Mouse (Mus musculus) midbrain, embryonic 13.5 days (tissue): ENCODE measurements around the gene Ppara. TPM values are rescaled to one million over a fixed set of nuclear protein-coding genes. Genes with fewer than 3 reads are reported as not detected.

Experiments used
- ATAC-seq: fragments of 200-750 bp; cut with Nextera tagmentation; 2 replicates; pipeline ENCODE4 v1.8.0; 2017; ENCODE audit warnings: mild to moderate bottlenecking, moderate TSS enrichment, moderate library complexity
- H3K27ac ChIP-seq: fragments of 300-500 bp; sonication (generic); 2 replicates; pipeline ENCODE4 v1.5.1; 2015; ENCODE audit warnings: inconsistent platforms, mild to moderate bottlenecking, moderate library complexity
- H3K27me3 ChIP-seq: fragments of 300-500 bp; sonication (generic); 2 replicates; pipeline ENCODE4 v1.6.1; 2015; ENCODE audit warnings: mild to moderate bottlenecking, inconsistent platforms
- H3K36me3 ChIP-seq: fragments of 300-500 bp; sonication (generic); 2 replicates; pipeline ENCODE4 v1.6.1; 2015; ENCODE audit warnings: mild to moderate bottlenecking, inconsistent platforms
- H3K4me1 ChIP-seq: fragments of 300-500 bp; sonication (generic); replicated peaks from 2 replicates; pipeline ENCODE4 v1.6.1; 2015; ENCODE audit warnings: inconsistent platforms
- H3K4me2 ChIP-seq: fragments of 300-500 bp; sonication (generic); replicated peaks from 2 replicates; pipeline ENCODE4 v1.6.1; 2015; ENCODE audit warnings: moderate library complexity, mild to moderate bottlenecking, inconsistent platforms
- H3K4me3 ChIP-seq: fragments of 300-500 bp; sonication (generic); replicated peaks from 2 replicates; pipeline ENCODE4 v1.5.1; 2015; ENCODE audit warnings: mild to moderate bottlenecking, inconsistent platforms
- H3K9ac ChIP-seq: fragments of 300-500 bp; sonication (generic); replicated peaks from 2 replicates; pipeline ENCODE4 v1.6.1; 2015; ENCODE audit warnings: mild to moderate bottlenecking, inconsistent platforms
- H3K9me3 ChIP-seq: fragments of 300-500 bp; sonication (generic); 2 replicates; pipeline ENCODE4 v1.6.1; 2016; ENCODE audit warnings: mild to moderate bottlenecking, inconsistent platforms
- WGBS: fragments of 180-500 bp; shearing (Covaris S2); methylation state at CpG from one replicate; pipeline ENCODE4 v1.1.7; 2015; 5-methylcytosine and 5-hydroxymethylcytosine counted together
- polyA plus RNA-seq: library from polyadenylated mRNA; unstranded; fragments of >200 nt; fragmentation: Nextera tagmentation; extraction: Ambion mirVana; gene quantifications from 2 replicates; pipeline ENCODE4 v1.2.1, GENCODE M21; 2015

Ppara gene
- polyA plus RNA-seq, 1 experiment from 2014 or later: 0.96 TPM

GRCm38 (mm10) chr15:85792819-85793218, 58.0 kb downstream of the Ppara start:
- Histone ChIP-seq H3K36me3 (no peaks in the 10 kb centered on the region), H3K27ac (no peak overlapping the region), H3K9ac (no peak overlapping the region), H3K4me2 (no peak overlapping the region), H3K9me3 (no peaks in the 10 kb centered on the region), H3K4me3 (no peak overlapping the region), H3K27me3 (no peaks in the 10 kb centered on the region), H3K4me1 (no peaks in the 10 kb centered on the region)
- no peak for ATAC-seq
- WGBS: 86% methylated on average over 1 of the region's 1 CpGs

GRCm38 (mm10) chr15:85795516-85795915, 60.7 kb downstream of the Ppara start:
- WGBS: 77% methylated on average over 6 of the region's 6 CpGs
- no peak for ATAC-seq
- Histone ChIP-seq H3K36me3 (no peaks in the 10 kb centered on the region), H3K4me3 (no peak overlapping the region), H3K4me2 (no peak overlapping the region), H3K27ac (no peak overlapping the region), H3K9ac (no peak overlapping the region), H3K9me3 (no peaks in the 10 kb centered on the region), H3K27me3 (no peaks in the 10 kb centered on the region), H3K4me1 (no peaks in the 10 kb centered on the region)

GRCm38 (mm10) chr15:85798676-85799075, 63.9 kb downstream of the Ppara start:
- Histone ChIP-seq H3K4me1 (0 out of 2 replicates have a peak, but pooled peaks cover 4% of the 10 kb centered on the region), H3K27me3 (no peaks in the 10 kb centered on the region), H3K9ac (no peak overlapping the region), H3K4me2 (no peak overlapping the region), H3K27ac (no peak overlapping the region), H3K36me3 (no peaks in the 10 kb centered on the region), H3K4me3 (no peak overlapping the region), H3K9me3 (no peaks in the 10 kb centered on the region)
- WGBS: 90% methylated on average over 8 of the region's 8 CpGs
- no peak for ATAC-seq

- no peak overlapping the region for H3K9ac ChIP-seq
- no peaks in the 10 kb centered on the region for H3K36me3 ChIP-seq
- H3K4me2 ChIP-seq: no peak overlapping the region
- H3K27me3 ChIP-seq: no peaks in the 10 kb centered on the region
- no peak overlapping the region for H3K4me3 ChIP-seq
- 0 out of 2 replicates have a peak, but pooled peaks cover 4% of the 10 kb centered on the region for H3K4me1 ChIP-seq
- ATAC-seq: no peak
- WGBS: 80% methylated on average over 2 of the region's 2 CpGs
- no peak overlapping the region for H3K27ac ChIP-seq
- no peaks in the 10 kb centered on the region for H3K9me3 ChIP-seq
Measured at GRCm38 (mm10) chr15:85802931-85803330, 68.1 kb downstream of the Ppara start.

GRCm38 (mm10) chr15:85806886-85807285, 72.1 kb downstream of the Ppara start:
- WGBS: 88% methylated on average over 4 of the region's 4 CpGs

GRCm38 (mm10) chr15:85807404-85807803, 72.6 kb downstream of the Ppara start:
- no peak overlapping the region for H3K4me3 ChIP-seq
- H3K4me1 ChIP-seq: peaks cover 17% of the 10 kb centered on the region
- no peaks in the 10 kb centered on the region for H3K9me3 ChIP-seq
- H3K4me2 ChIP-seq: no peak overlapping the region
- no peak for ATAC-seq
- WGBS: 92% methylated on average over 4 of the region's 4 CpGs
- no peak overlapping the region for H3K27ac ChIP-seq
- H3K27me3 ChIP-seq: no peaks in the 10 kb centered on the region
- no peak overlapping the region for H3K9ac ChIP-seq
- no peaks in the 10 kb centered on the region for H3K36me3 ChIP-seq

More at GRCm38 (mm10) chr15:85806886-85807285, 72.1 kb downstream of the Ppara start:
- Histone ChIP-seq H3K27me3 (no peaks in the 10 kb centered on the region), H3K4me1 (peaks cover 13% of the 10 kb centered on the region), H3K4me3 (no peak overlapping the region), H3K36me3 (no peaks in the 10 kb centered on the region), H3K9me3 (no peaks in the 10 kb centered on the region), H3K9ac (no peak overlapping the region), H3K4me2 (no peak overlapping the region), H3K27ac (no peak overlapping the region)
- ATAC-seq: no peak

GRCm38 (mm10) chr15:85808031-85808430, 73.2 kb downstream of the Ppara start:
- Histone ChIP-seq H3K4me2 (no peak overlapping the region), H3K27ac (no peak overlapping the region), H3K4me1 (peaks cover 15% of the 10 kb centered on the region), H3K27me3 (no peaks in the 10 kb centered on the region), H3K36me3 (no peaks in the 10 kb centered on the region), H3K9ac (no peak overlapping the region), H3K4me3 (no peak overlapping the region), H3K9me3 (no peaks in the 10 kb centered on the region)
- 74% methylated on average over 6 of the region's 6 CpGs for WGBS
- no peak for ATAC-seq

- Histone ChIP-seq H3K9me3 (no peaks in the 10 kb centered on the region), H3K9ac (no peak overlapping the region), H3K4me3 (no peak overlapping the region), H3K36me3 (no peaks in the 10 kb centered on the region), H3K4me1 (peaks cover 14% of the 10 kb centered on the region), H3K4me2 (no peak overlapping the region), H3K27me3 (no peaks in the 10 kb centered on the region), H3K27ac (no peak overlapping the region)
- ATAC-seq: no peak
- 37% methylated on average over 8 of the region's 8 CpGs for WGBS
Measured at GRCm38 (mm10) chr15:85808434-85808833, 73.7 kb downstream of the Ppara start.

- Histone ChIP-seq H3K4me1 (peaks cover 14% of the 10 kb centered on the region), H3K9me3 (no peaks in the 10 kb centered on the region), H3K36me3 (no peaks in the 10 kb centered on the region), H3K9ac (no peak overlapping the region), H3K27ac (no peak overlapping the region), H3K4me2 (no peak overlapping the region), H3K4me3 (no peak overlapping the region), H3K27me3 (no peaks in the 10 kb centered on the region)
- no peak for ATAC-seq
- 89% methylated on average over 12 of the region's 12 CpGs for whole genome bisulfite sequencing
Measured at GRCm38 (mm10) chr15:85809091-85809490, 74.3 kb downstream of the Ppara start.

- H3K27ac ChIP-seq: no peak overlapping the region
- peak overlapping the region; percentile 89 for H3K4me2 ChIP-seq
- WGBS: 90% methylated on average over 5 of the region's 5 CpGs
- no peaks in the 10 kb centered on the region for H3K27me3 ChIP-seq
- H3K9me3 ChIP-seq: no peaks in the 10 kb centered on the region
- H3K9ac ChIP-seq: 0 out of 2 replicates have a peak overlapping the region, but pooled peaks have one; percentile 79
- H3K36me3 ChIP-seq: no peaks in the 10 kb centered on the region
- peak overlapping the region; percentile 76 for H3K4me3 ChIP-seq
- no peak for ATAC-seq
- H3K4me1 ChIP-seq: peaks cover 14% of the 10 kb centered on the region
Measured at GRCm38 (mm10) chr15:85810462-85810805, 75.7 kb downstream of the Ppara start.

- Histone ChIP-seq H3K9ac (peak overlapping the region; percentile 79), H3K27ac (peak overlapping the region; percentile 86), H3K4me2 (peak overlapping the region; percentile 89), H3K9me3 (no peaks in the 10 kb centered on the region), H3K36me3 (no peaks in the 10 kb centered on the region), H3K4me1 (peaks cover 14% of the 10 kb centered on the region), H3K27me3 (no peaks in the 10 kb centered on the region), H3K4me3 (peak overlapping the region; percentile 76)
- ATAC-seq: peak; percentile 93
- 5% methylated on average over 36 of the region's 36 CpGs for WGBS
Measured at GRCm38 (mm10) chr15:85810806-85811521, 76.2 kb downstream of the Ppara start.

GRCm38 (mm10) chr15:85811535-85812277, 76.9 kb downstream of the Ppara start, which contains the start of gene Cdpf1:
TSS of gene Cdpf1 (minus strand) at chr15:85811697.
- 2% methylated on average over 36 of the region's 36 CpGs for WGBS
- ATAC-seq: peak; percentile 94
- Histone ChIP-seq H3K4me2 (peak within 1 kb of the TSS; percentile 89), H3K4me1 (peaks cover 14% of the 10 kb centered on the region), H3K36me3 (no peaks in the 10 kb centered on the region), H3K9ac (peak within 1 kb of the TSS; percentile 79), H3K27me3 (no peaks in the 10 kb centered on the region), H3K9me3 (no peaks in the 10 kb centered on the region), H3K4me3 (peak within 1 kb of the TSS; percentile 76), H3K27ac (peak within 1 kb of the TSS; percentile 86)
